Mouse (Mus musculus): ENCODE measurements around the gene Podn. TPM values are rescaled to one million over a fixed set of nuclear protein-coding genes. Genes with fewer than 3 reads are reported as not detected.

The Podn gene
- total and polyA plus RNA-seq, 3 experiments = 0.04 TPM; not detected in 2

- H3K27ac ChIP-seq (ENCODE audit: control insufficient read depth, low read depth, low read length) = no peak overlapping the region
- H3K27me3 ChIP-seq (ENCODE audit: control insufficient read depth in 1 of 2, insufficient read depth in 2 of 2, low read length in 2 of 2) = no peaks in the 10 kb centered on the region
- no peak overlapping the region for H3K9ac ChIP-seq (ENCODE audit: control insufficient read depth, low read depth, low read length, poor library complexity, severe bottlenecking)
- TF ChIP-seq MAZ (IDR thresholded peaks at IDR 0.05; ENCODE audit: low read depth, low read length) = no peak
- no peak for TF ChIP-seq UBTF (IDR thresholded peaks at IDR 0.05; ENCODE audit: borderline replicate concordance, insufficient read depth, low read depth, low read length)
- TF ChIP-seq CHD2 (IDR thresholded peaks at IDR 0.05; ENCODE audit: low read length) = no peak
- TF ChIP-seq SIN3A (IDR thresholded peaks at IDR 0.05; ENCODE audit: low read length) = no peak
- TF ChIP-seq MYB (IDR thresholded peaks at IDR 0.05; ENCODE audit: low read depth, low read length) = no peak
- no peak for TF ChIP-seq NELFE (IDR thresholded peaks at IDR 0.05; ENCODE audit: low read depth, low read length)
- no peak for TF ChIP-seq MAX (IDR thresholded peaks at IDR 0.05; ENCODE audit: low read length)
- TF ChIP-seq NRF1 (IDR thresholded peaks at IDR 0.05; ENCODE audit: insufficient read depth, low read depth, low read length, poor library complexity, severe bottlenecking) = no peak
- TF ChIP-seq GATA1 (IDR thresholded peaks at IDR 0.05; ENCODE audit: low read depth, low read length) = no peak
- no peak for TF ChIP-seq CTCF (IDR thresholded peaks at IDR 0.05 in 2 of 3, conservative IDR thresholded peaks at IDR 0.05 in 1 of 3; ENCODE audit: control insufficient read depth in 1 of 3, insufficient read depth in 1 of 3, low read depth in 2 of 3, low read length in 3 of 3, poor library complexity in 1 of 3, severe bottlenecking in 1 of 3)
- no peak for TF ChIP-seq USF2 (IDR thresholded peaks at IDR 0.05; ENCODE audit: borderline replicate concordance in 1 of 2, insufficient read depth in 1 of 2, low read depth in 1 of 2, low read length in 2 of 2)
- no peak for TF ChIP-seq BHLHE40 (IDR thresholded peaks at IDR 0.05; ENCODE audit: borderline replicate concordance, low read depth, low read length)
- TF ChIP-seq TBP (IDR thresholded peaks at IDR 0.05; ENCODE audit: low read depth, low read length) = no peak
- no peak for TF ChIP-seq MYC (IDR thresholded peaks at IDR 0.05; ENCODE audit: low read depth, low read length)
- TF ChIP-seq SMC3 (IDR thresholded peaks at IDR 0.05; ENCODE audit: low read depth, low read length) = no peak
- TF ChIP-seq TCF12 (IDR thresholded peaks at IDR 0.05; ENCODE audit: low read depth, low read length) = no peak
- no peak overlapping the region for H3K4me3 ChIP-seq (ENCODE audit: control insufficient read depth in 1 of 2, insufficient read depth in 1 of 2, low read depth in 2 of 2, low read length in 2 of 2)
- DNase-seq (ENCODE audit: low read depth, low spot score) = no peak
- peaks cover 0 to 2% of the 10 kb centered on the region in 2 experiments; a peak in 2 of 4 replicates for H3K36me3 ChIP-seq (ENCODE audit: control insufficient read depth in 1 of 2, insufficient read depth in 2 of 2, low read length in 2 of 2)
- no peaks in the 10 kb centered on the region for H3K4me1 ChIP-seq (ENCODE audit: control insufficient read depth in 1 of 2, insufficient read depth in 2 of 2, low read length in 2 of 2)
- H3K9me3 ChIP-seq (replicated peaks; ENCODE audit: insufficient read depth, low read length) = no peaks in the 10 kb centered on the region
- H3K79me2 ChIP-seq (ENCODE audit: control insufficient read depth, insufficient read depth, low read length, poor library complexity) = no peaks in the 10 kb centered on the region
Measured at GRCm38 (mm10) chr4:108062524-108062923, 33.7 kb downstream of the Podn start.

- Histone ChIP-seq H3K79me2 (ENCODE audit: control insufficient read depth, insufficient read depth, low read length, poor library complexity) (no peaks in the 10 kb centered on the region), H3K27ac (ENCODE audit: control insufficient read depth, low read depth, low read length) (no peak overlapping the region), H3K27me3 (ENCODE audit: control insufficient read depth in 1 of 2, insufficient read depth in 2 of 2, low read length in 2 of 2) (no peaks in the 10 kb centered on the region), H3K4me1 (ENCODE audit: control insufficient read depth in 1 of 2, insufficient read depth in 2 of 2, low read length in 2 of 2) (no peaks in the 10 kb centered on the region), H3K4me3 (ENCODE audit: control insufficient read depth in 1 of 2, insufficient read depth in 1 of 2, low read depth in 2 of 2, low read length in 2 of 2) (no peak overlapping the region), H3K9me3 (replicated peaks; ENCODE audit: insufficient read depth, low read length) (no peaks in the 10 kb centered on the region), H3K9ac (ENCODE audit: control insufficient read depth, low read depth, low read length, poor library complexity, severe bottlenecking) (no peak overlapping the region), H3K36me3 (ENCODE audit: control insufficient read depth in 1 of 2, insufficient read depth in 2 of 2, low read length in 2 of 2) (peaks cover 0 to 2% of the 10 kb centered on the region in 2 experiments; a peak in 2 of 4 replicates)
- TF ChIP-seq ZKSCAN1 (IDR thresholded peaks at IDR 0.05; ENCODE audit: low read depth, low read length) (no peak), SIN3A (IDR thresholded peaks at IDR 0.05; ENCODE audit: low read length) (no peak), BHLHE40 (IDR thresholded peaks at IDR 0.05; ENCODE audit: borderline replicate concordance, low read depth, low read length) (no peak), RCOR1 (IDR thresholded peaks at IDR 0.05; ENCODE audit: low read depth, low read length) (no peak), MAX (IDR thresholded peaks at IDR 0.05; ENCODE audit: low read length) (no peak), NELFE (IDR thresholded peaks at IDR 0.05; ENCODE audit: low read depth, low read length) (no peak), TBP (IDR thresholded peaks at IDR 0.05; ENCODE audit: low read depth, low read length) (no peak), HCFC1 (IDR thresholded peaks at IDR 0.05; ENCODE audit: low read depth, low read length) (no peak)
- DNase-seq (ENCODE audit: low read depth, low spot score) = no peak
Measured at GRCm38 (mm10) chr4:108060774-108061173, 35.5 kb downstream of the Podn start.

All from MEL (cell line).